Mouse (Mus musculus): Measurements from ENCODE around the gene Olfr522.

Gene Olfr522

GRCm38 (mm10) chr7:140164664-140165063 lies at the start of gene Olfr522:
Gene Olfr522 (minus strand): TSS chr7:140164764.
- DNase-seq, result peak; percentile 53

GRCm38 (mm10) chr7:140213841-140214240 lies 49.3 kb upstream of the Olfr522 start:
- no peak for DNase-seq

GRCm38 (mm10) chr7:140208677-140209076 lies 44.1 kb upstream of the Olfr522 start:
- DNase-seq, result no peak

GRCm38 (mm10) chr7:140208153-140208552 lies 43.6 kb upstream of the Olfr522 start:
- peak; percentile 73 for DNase-seq

- no peak for DNase-seq
These were observed 42.3 kb upstream of the Olfr522 start for GRCm38 (mm10) chr7:140206904-140207303.

- DNase-seq, result no peak
These were observed 41.3 kb upstream of the Olfr522 start, which contains the start of gene Olfr524 for GRCm38 (mm10) chr7:140205864-140206263. Gene Olfr524 (minus strand): TSS chr7:140205964.

GRCm38 (mm10) chr7:140201090-140201489 lies 36.5 kb upstream of the Olfr522 start:
- DNase-seq, result no peak

GRCm38 (mm10) chr7:140196002-140196401 lies 31.4 kb upstream of the Olfr522 start:
- DNase-seq, result peak; percentile 62

GRCm38 (mm10) chr7:140194031-140194430 lies 29.5 kb upstream of the Olfr522 start:
- DNase-seq, result no peak

- DNase-seq, result peak; percentile 67
These were observed 28.3 kb upstream of the Olfr522 start for GRCm38 (mm10) chr7:140192851-140193250.

GRCm38 (mm10) chr7:140192445-140192844 lies 27.9 kb upstream of the Olfr522 start:
- no peak for DNase-seq

- peak; percentile 59 for DNase-seq
These were observed 25.9 kb upstream of the Olfr522 start for GRCm38 (mm10) chr7:140190435-140190834.

GRCm38 (mm10) chr7:140188391-140189328 lies 24.1 kb upstream of the Olfr522 start:
- DNase-seq, result peak; percentile 73

GRCm38 (mm10) chr7:140187721-140188390 lies 23.3 kb upstream of the Olfr522 start:
- peak; percentile 82 for DNase-seq

- DNase-seq, result peak; percentile 88
These were observed 22.4 kb upstream of the Olfr522 start for GRCm38 (mm10) chr7:140186646-140187620.

GRCm38 (mm10) chr7:140184206-140184605 lies 19.6 kb upstream of the Olfr522 start:
- no peak for DNase-seq

GRCm38 (mm10) chr7:140180692-140181091 lies 16.1 kb upstream of the Olfr522 start:
- no peak for DNase-seq

GRCm38 (mm10) chr7:140179176-140179575 lies 14.6 kb upstream of the Olfr522 start:
- DNase-seq, result peak; percentile 77

- DNase-seq, result peak; percentile 86
These were observed 8.4 kb upstream of the Olfr522 start, which contains the start of gene Olfr523 for GRCm38 (mm10) chr7:140172936-140173335. Gene Olfr523 (plus strand): TSS chr7:140173217.

- peak; percentile 57 for DNase-seq
These were observed 6.3 kb upstream of the Olfr522 start for GRCm38 (mm10) chr7:140170863-140171262.

GRCm38 (mm10) chr7:140169386-140169785 lies 4.8 kb upstream of the Olfr522 start:
- DNase-seq, result no peak

- no peak for DNase-seq
These were observed 3.4 kb upstream of the Olfr522 start for GRCm38 (mm10) chr7:140167950-140168349.

Measured in heart, adult 11 months (tissue).